Mouse (Mus musculus): ENCODE measurements around the gene Mrpl22.

DNA sequence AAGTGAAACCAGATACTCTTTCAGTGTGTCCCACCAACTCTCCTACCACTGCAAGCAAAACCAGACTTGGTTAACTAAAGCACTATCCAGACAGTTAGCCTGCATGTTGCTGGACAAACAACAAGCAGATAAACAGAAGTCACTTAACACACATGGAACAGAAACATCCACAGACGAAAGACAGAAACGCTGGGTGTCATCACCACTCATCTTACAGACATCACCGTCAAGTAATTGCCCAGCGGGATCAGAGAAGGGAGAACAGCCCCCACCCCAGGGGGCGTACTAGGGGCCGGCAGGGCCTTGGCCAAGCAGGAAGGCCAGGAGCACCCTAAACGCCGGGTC, 3.7 kb upstream of the Mrpl22 start:
- TF ChIP-seq CTCF (IDR thresholded peaks at IDR 0.05; ENCODE audit: low read depth, low read length) (no peak), POLR2A (IDR thresholded peaks at IDR 0.05; ENCODE audit: borderline replicate concordance, low read depth, low read length) (no peak)
